Mouse (Mus musculus) midbrain, embryonic 15.5 days (tissue): Measurements from ENCODE around the gene Amotl2. TPM values are rescaled to one million over a fixed set of nuclear protein-coding genes. Genes with fewer than 3 reads are reported as not detected.

Experiments used
- ATAC-seq: fragments of 200-750 bp; cut with Nextera tagmentation; replicated peaks from 2 replicates; pipeline ENCODE4 v1.8.0; 2017; ENCODE audit warnings: moderate TSS enrichment
- H3K27ac ChIP-seq: fragments of 300-500 bp; sonication (generic); 2 replicates; pipeline ENCODE4 v1.5.1; 2015; ENCODE audit warnings: mild to moderate bottlenecking, inconsistent platforms
- H3K27me3 ChIP-seq: fragments of 300-500 bp; sonication (generic); replicated peaks from 2 replicates; pipeline ENCODE4 v1.6.1; 2015; ENCODE audit warnings: inconsistent platforms
- H3K36me3 ChIP-seq: fragments of 300-500 bp; sonication (generic); replicated peaks from 2 replicates; pipeline ENCODE4 v1.6.1; 2015; ENCODE audit warnings: inconsistent platforms
- H3K4me1 ChIP-seq: fragments of 300-500 bp; sonication (generic); 2 replicates; pipeline ENCODE4 v1.6.1; 2015; ENCODE audit warnings: inconsistent platforms
- H3K4me2 ChIP-seq: fragments of 300-500 bp; sonication (generic); 2 replicates; pipeline ENCODE4 v1.6.1; 2015; ENCODE audit warnings: inconsistent platforms, mild to moderate bottlenecking, moderate library complexity
- H3K4me3 ChIP-seq: fragments of 300-500 bp; sonication (generic); 2 replicates; pipeline ENCODE4 v1.5.1; 2015; ENCODE audit warnings: mild to moderate bottlenecking, inconsistent platforms
- H3K9ac ChIP-seq: fragments of 300-500 bp; sonication (generic); 2 replicates; pipeline ENCODE4 v1.6.1; 2015; ENCODE audit warnings: mild to moderate bottlenecking, inconsistent platforms
- H3K9me3 ChIP-seq: fragments of 300-500 bp; sonication (generic); 2 replicates; pipeline ENCODE4 v1.6.1; 2016; ENCODE audit warnings: inconsistent platforms
- WGBS: fragments of 180-500 bp; shearing (Covaris S2); methylation state at CpG from one replicate; pipeline ENCODE4 v1.1.7; 2015; ENCODE audit warnings: mixed read lengths; 5-methylcytosine and 5-hydroxymethylcytosine counted together
- polyA plus RNA-seq: library from polyadenylated mRNA; unstranded; fragments of >200 nt; fragmentation: Nextera tagmentation; extraction: Ambion mirVana; gene quantifications from 2 replicates; pipeline ENCODE4 v1.2.1, GENCODE M21; 2015

The Amotl2 gene
- polyA plus RNA-seq, 1 experiment from 2014 or later: 83.4 TPM

GRCm38 (mm10) chr9:102721406-102721978 lies 5.0 kb downstream of the Amotl2 start:
- Histone ChIP-seq H3K36me3 (peaks cover 22% of the 10 kb centered on the region), H3K9me3 (no peaks in the 10 kb centered on the region), H3K27ac (peak overlapping the region; percentile 43), H3K4me1 (peaks cover 72% of the 10 kb centered on the region), H3K4me3 (peak overlapping the region; percentile 90), H3K9ac (peak overlapping the region; percentile 99), H3K27me3 (no peaks in the 10 kb centered on the region), H3K4me2 (peak overlapping the region; percentile 85)
- WGBS: 25% methylated on average over 3 of the region's 3 CpGs
- no peak for ATAC-seq

GRCm38 (mm10) chr9:102722071-102722561 lies 5.6 kb downstream of the Amotl2 start:
- H3K27ac ChIP-seq: peak overlapping the region; percentile 43
- H3K9me3 ChIP-seq: no peaks in the 10 kb centered on the region
- peaks cover 73% of the 10 kb centered on the region for H3K4me1 ChIP-seq
- H3K9ac ChIP-seq: peak overlapping the region; percentile 99
- peaks cover 23% of the 10 kb centered on the region for H3K36me3 ChIP-seq
- peak overlapping the region; percentile 85 for H3K4me2 ChIP-seq
- 23% methylated on average over 9 of the region's 9 CpGs for WGBS
- no peaks in the 10 kb centered on the region for H3K27me3 ChIP-seq
- H3K4me3 ChIP-seq: peak overlapping the region; percentile 90
- no peak for ATAC-seq

DNA sequence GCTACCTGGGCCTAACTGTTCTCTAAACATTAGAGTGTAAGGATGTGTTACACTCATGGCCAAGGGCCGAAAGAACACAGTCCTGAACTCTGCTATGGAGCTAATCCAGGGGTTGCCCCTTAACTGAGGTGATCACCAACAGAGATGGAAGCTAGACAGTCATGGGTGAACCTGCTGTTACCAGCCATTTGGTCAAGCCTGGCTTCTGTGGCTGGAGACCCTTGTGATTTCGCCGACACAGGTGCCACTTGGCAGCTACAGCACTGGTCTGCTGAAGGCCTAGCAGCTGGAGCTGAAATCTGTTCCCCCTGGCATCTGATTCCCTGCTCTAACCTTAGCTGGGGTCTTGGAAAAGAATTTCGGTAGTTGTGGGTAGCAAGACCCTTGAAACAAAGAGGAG lies 6.3 kb downstream of the Amotl2 start:
- ATAC-seq: no peak
- 83% methylated on average over 4 of the region's 4 CpGs for WGBS
- peaks cover 73% of the 10 kb centered on the region for H3K4me1 ChIP-seq
- H3K27ac ChIP-seq: peak overlapping the region; percentile 43; the same call in 1 of the 2 replicates
- peak overlapping the region; percentile 85 for H3K4me2 ChIP-seq
- H3K9me3 ChIP-seq: no peaks in the 10 kb centered on the region
- peaks cover 29% of the 10 kb centered on the region for H3K36me3 ChIP-seq
- H3K27me3 ChIP-seq: no peaks in the 10 kb centered on the region
- 0 out of 2 replicates have a peak overlapping the region, but pooled peaks have one; percentile 99 for H3K9ac ChIP-seq
- H3K4me3 ChIP-seq: no peak overlapping the region

DNA sequence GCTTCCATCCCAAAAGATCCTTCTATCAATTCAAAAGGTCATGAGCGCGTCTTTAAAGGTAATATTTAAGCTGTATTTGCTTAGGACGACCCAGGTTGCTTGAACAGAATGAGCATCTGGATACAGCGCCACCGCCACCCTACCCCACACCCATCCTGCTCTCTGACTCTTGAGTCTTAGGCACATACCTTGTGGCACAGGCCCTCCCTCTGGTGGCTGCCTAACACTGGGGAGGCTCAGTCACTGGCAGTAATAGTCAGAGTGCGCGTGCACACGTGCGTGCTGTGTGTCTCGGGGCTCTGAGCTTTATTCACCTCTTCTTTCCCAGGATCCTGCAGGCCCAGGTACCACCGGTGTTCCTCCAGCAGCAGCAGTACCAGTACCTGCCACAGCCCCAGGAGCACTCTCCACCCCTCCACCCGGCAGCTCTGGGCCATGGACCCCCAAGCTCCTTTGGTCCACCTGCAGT lies 6.8 kb downstream of the Amotl2 start:
- 72% methylated on average over 12 of the region's 12 CpGs for WGBS
- Histone ChIP-seq H3K4me2 (peak overlapping the region; percentile 85; the same call in 1 of the 2 replicates), H3K27ac (peak overlapping the region; percentile 59), H3K36me3 (peaks cover 34% of the 10 kb centered on the region), H3K9me3 (no peaks in the 10 kb centered on the region), H3K9ac (no peak overlapping the region), H3K27me3 (no peaks in the 10 kb centered on the region), H3K4me3 (no peak overlapping the region), H3K4me1 (peaks cover 73% of the 10 kb centered on the region)
- no peak for ATAC-seq

DNA sequence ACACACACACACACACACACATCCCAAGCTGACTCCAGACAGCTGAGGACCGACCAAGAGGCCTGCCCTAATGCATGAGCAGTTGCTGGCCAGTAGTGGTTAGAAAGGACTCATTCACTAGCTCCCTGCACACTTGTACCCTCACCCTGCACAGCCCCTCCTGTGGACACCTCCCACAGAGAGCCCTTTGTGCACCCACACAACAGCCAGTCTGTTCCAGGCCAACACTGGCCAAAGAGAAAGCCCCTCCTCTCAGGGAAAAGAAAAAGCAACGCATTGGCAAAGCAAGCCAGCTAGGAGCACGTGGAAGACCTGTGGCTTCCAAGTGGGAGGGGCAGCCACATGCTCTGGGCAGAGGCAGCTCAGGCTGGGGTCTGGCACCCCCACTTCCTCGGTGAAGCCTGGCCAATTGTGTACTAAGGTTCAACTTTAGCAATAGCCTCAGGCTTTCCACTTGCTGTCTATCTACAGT lies 7.6 kb downstream of the Amotl2 start:
- Histone ChIP-seq H3K9ac (no peak overlapping the region), H3K9me3 (no peaks in the 10 kb centered on the region), H3K4me2 (no peak overlapping the region), H3K27me3 (no peaks in the 10 kb centered on the region), H3K4me3 (no peak overlapping the region), H3K36me3 (peaks cover 42% of the 10 kb centered on the region), H3K27ac (peak overlapping the region; percentile 59), H3K4me1 (peaks cover 73% of the 10 kb centered on the region)
- ATAC-seq: peak; percentile 69
- WGBS: 12% methylated on average over 4 of the region's 4 CpGs

DNA sequence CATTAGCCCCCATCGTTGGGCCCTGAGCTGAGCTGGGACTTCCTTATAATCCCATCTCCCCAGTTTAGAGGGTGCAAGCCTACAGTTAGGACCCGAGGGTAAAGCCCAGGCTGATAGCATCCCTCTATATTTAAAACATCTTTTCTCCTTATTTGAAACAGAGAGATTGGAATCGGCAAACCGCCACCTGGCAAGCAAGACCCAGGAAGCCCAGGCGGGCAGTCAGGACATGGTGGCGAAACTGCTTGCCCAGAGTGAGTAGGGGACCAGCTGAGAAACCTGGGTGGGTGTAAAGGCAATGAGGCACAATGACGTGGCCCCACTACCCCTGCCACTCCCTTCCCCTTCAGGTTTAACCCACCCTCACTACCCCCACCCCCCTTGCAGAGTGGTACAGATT lies 8.5 kb downstream of the Amotl2 start:
- no peak overlapping the region for H3K9ac ChIP-seq
- peak overlapping the region; percentile 11; the same call in 1 of the 2 replicates for H3K27ac ChIP-seq
- WGBS: 75% methylated on average over 7 of the region's 7 CpGs

DNA sequence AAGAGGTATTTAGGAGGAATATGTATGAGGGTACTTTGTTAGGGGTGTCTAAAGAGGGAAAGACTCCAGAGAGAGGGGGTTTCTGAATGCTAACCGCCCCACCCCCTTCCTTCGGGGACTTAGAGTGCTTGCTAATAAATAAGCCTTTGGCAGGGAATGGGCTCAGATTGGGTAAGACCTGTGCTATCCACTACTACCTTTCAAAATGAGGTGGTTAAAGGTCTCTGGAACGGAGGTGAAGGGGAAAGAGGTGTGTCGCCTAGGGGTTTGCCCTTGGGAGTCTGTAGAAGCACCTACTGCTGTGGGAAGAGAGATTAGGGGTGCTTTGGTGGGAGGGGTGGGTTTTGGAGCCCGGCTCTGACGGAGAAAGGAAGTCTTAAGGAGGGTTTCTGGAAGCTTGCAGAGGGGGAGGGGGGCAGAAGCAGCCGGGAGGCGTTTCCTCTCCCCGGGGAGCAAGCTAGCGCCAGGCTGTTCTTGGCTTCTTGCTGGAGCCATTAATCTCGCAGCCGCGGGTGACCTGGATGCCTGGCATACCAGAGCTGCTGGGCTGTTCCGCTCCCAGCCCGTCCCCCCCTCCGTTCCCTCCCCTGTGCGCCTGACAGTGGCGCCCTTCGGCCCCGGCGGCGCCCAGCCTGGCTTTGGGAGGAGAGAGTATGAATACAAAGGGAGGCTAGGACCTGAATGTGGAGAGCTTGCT lies 9.6 kb downstream of the Amotl2 start:
- under 1% methylated on average over 19 of the region's 22 CpGs for WGBS
- no peaks in the 10 kb centered on the region for H3K27me3 ChIP-seq
- ATAC-seq: peak; percentile 43
- peak overlapping the region; percentile 14 for H3K4me2 ChIP-seq
- H3K27ac ChIP-seq: peak overlapping the region; percentile 75
- H3K4me1 ChIP-seq: peaks cover 60% of the 10 kb centered on the region
- no peaks in the 10 kb centered on the region for H3K9me3 ChIP-seq
- no peak overlapping the region for H3K9ac ChIP-seq
- peaks cover 63% of the 10 kb centered on the region for H3K36me3 ChIP-seq
- no peak overlapping the region for H3K4me3 ChIP-seq

More for the DNA sequence above, 8.5 kb downstream of the Amotl2 start:
- no peak overlapping the region for H3K4me3 ChIP-seq
- peaks cover 71% of the 10 kb centered on the region for H3K4me1 ChIP-seq
- H3K27me3 ChIP-seq: no peaks in the 10 kb centered on the region
- H3K4me2 ChIP-seq: no peak overlapping the region
- ATAC-seq: no peak
- no peaks in the 10 kb centered on the region for H3K9me3 ChIP-seq
- peaks cover 51% of the 10 kb centered on the region for H3K36me3 ChIP-seq

DNA sequence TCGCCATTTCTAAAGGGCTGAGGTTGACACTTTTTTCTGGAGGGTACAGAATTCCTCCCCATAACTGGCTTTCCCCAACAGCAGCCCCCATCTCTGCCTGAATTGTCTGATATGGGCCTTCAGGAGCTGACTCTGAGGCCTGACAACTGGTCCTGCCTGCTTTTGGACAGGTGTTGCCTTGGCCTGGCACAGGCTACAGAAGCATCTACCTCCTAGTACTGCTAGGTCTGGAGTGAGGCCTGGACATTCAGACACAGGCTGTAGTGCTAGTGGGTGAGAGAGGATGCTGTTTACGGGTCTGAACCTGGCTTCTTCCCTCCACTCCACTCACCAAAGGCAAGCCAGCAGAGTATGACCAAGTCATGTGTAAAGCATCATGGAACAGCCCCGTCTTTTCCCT lies 10.3 kb downstream of the Amotl2 start:
- Histone ChIP-seq H3K4me1 (peaks cover 52% of the 10 kb centered on the region), H3K4me3 (no peak overlapping the region), H3K9me3 (no peaks in the 10 kb centered on the region), H3K27ac (peak overlapping the region; percentile 75), H3K36me3 (peaks cover 70% of the 10 kb centered on the region), H3K4me2 (no peak overlapping the region), H3K27me3 (no peaks in the 10 kb centered on the region), H3K9ac (no peak overlapping the region)
- no peak for ATAC-seq
- 64% methylated on average over 3 of the region's 3 CpGs for WGBS

GRCm38 (mm10) chr9:102727662-102728468 lies 11.4 kb downstream of the Amotl2 start:
- H3K9ac ChIP-seq: no peak overlapping the region
- 89% methylated on average over 25 of the region's 25 CpGs for WGBS
- peaks cover 42% of the 10 kb centered on the region for H3K4me1 ChIP-seq
- H3K9me3 ChIP-seq: no peaks in the 10 kb centered on the region
- H3K36me3 ChIP-seq: peaks cover 80% of the 10 kb centered on the region
- H3K27ac ChIP-seq: no peak overlapping the region
- H3K4me2 ChIP-seq: no peak overlapping the region
- H3K4me3 ChIP-seq: no peak overlapping the region
- ATAC-seq: no peak
- H3K27me3 ChIP-seq: no peaks in the 10 kb centered on the region

- Histone ChIP-seq H3K27ac (no peak overlapping the region), H3K4me2 (no peak overlapping the region), H3K9ac (no peak overlapping the region), H3K27me3 (no peaks in the 10 kb centered on the region), H3K4me1 (peaks cover 37% of the 10 kb centered on the region), H3K4me3 (no peak overlapping the region), H3K9me3 (no peaks in the 10 kb centered on the region), H3K36me3 (peaks cover 81% of the 10 kb centered on the region)
- WGBS: 87% methylated on average over 9 of the region's 9 CpGs
- ATAC-seq: no peak
Measured at GRCm38 (mm10) chr9:102728469-102728747, 11.9 kb downstream of the Amotl2 start.

GRCm38 (mm10) chr9:102729093-102729845 lies 12.8 kb downstream of the Amotl2 start:
- H3K27ac ChIP-seq: no peak overlapping the region
- H3K27me3 ChIP-seq: no peaks in the 10 kb centered on the region
- peaks cover 80% of the 10 kb centered on the region for H3K36me3 ChIP-seq
- no peak for ATAC-seq
- 90% methylated on average over 21 of the region's 21 CpGs for WGBS
- H3K4me3 ChIP-seq: no peak overlapping the region
- no peak overlapping the region for H3K9ac ChIP-seq
- peaks cover 28% of the 10 kb centered on the region for H3K4me1 ChIP-seq
- no peak overlapping the region for H3K4me2 ChIP-seq
- no peaks in the 10 kb centered on the region for H3K9me3 ChIP-seq
